Mouse (Mus musculus) ovary, adult 2 months (tissue): ENCODE measurements around the gene Fgd6. TPM values are rescaled to one million over a fixed set of nuclear protein-coding genes. Genes with fewer than 3 reads are reported as not detected.

Experiments used
- polyA plus RNA-seq: library from polyadenylated mRNA; depleted of rRNA; stranded (reverse); fragments of >200 nt; gene quantifications from 2 replicates; pipeline ENCODE4 v1.2.3, GENCODE M21; 2012; rRNA removed

The Fgd6 gene
- polyA plus RNA-seq = 1.8 and 1.9 TPM in 2 replicates

DNA sequence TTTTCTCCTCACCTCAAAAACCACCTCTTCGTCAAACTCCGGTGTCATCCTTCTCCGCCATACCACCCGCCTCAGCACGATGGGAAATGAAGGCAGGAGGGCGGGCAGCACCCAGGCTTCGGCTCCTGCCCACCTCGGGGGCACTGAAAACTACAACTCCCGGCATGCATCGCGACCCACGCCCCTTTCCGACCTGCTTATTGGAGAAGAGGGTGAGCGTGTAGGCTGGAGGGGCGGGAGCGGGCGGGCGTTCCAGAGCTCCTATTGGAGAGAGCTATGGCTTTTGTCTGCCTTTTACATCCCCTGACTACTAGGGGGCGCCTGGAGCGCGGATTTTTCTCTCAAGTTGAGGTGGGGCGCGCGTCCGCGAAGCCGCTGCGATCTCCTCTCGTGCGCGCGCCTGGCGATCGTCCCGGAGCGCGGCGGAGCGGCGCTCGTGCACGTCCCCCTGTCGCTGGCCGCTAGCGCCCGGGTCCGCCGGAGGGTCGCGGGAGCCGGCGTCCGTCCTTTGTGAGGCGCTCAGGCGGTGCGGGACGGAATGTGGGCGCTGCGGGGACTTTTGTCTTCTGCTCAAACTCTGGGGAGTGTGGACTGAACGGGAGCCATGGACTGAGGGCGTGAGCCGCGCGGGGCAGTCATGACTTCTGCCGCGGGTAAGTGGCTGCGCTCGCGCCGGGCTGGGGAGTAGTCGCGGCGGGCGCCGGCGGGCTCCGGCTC is at the start of gene Fgd6, which contains the start of gene Vezt:
Fgd6 (plus strand) TSS at position 344 of the 717 bp plus-strand sequence.
Vezt (minus strand) TSS at position 160 of the 717 bp plus-strand sequence.

GRCm38 (mm10) chr10:94147756-94148531 is 112.1 kb downstream of the Fgd6 start, which contains the start of gene Nr2c1:
Gene Nr2c1 (plus strand): TSS chr10:94148023.

Other genes starting within 250 kb of the Fgd6 start
- not detected in 2 replicates for gene Usp44, start 204.4 kb upstream of the Fgd6 start, polyA plus RNA-seq
- gene Metap2, start 138.9 kb upstream of the Fgd6 start, polyA plus RNA-seq = 21.5 and 28.1 TPM in 2 replicates
- 9.2 and 10.3 TPM in 2 replicates for gene Vezt, start 184 bp upstream of the Fgd6 start, polyA plus RNA-seq
- 5.0 and 5.4 TPM in 2 replicates for gene Nr2c1, start 112.0 kb downstream of the Fgd6 start, polyA plus RNA-seq
- 33.6 and 49.5 TPM in 2 replicates for gene Ndufa12, start 162.7 kb downstream of the Fgd6 start, polyA plus RNA-seq